Mouse (Mus musculus) kidney, adult 9 months (tissue): Measurements from ENCODE around the gene Nr4a2.

ENCODE experiments used
- DNase-seq: peaks from one replicate; pipeline ENCODE4 v3.0.0; 2022

The Nr4a2 gene

DNA sequence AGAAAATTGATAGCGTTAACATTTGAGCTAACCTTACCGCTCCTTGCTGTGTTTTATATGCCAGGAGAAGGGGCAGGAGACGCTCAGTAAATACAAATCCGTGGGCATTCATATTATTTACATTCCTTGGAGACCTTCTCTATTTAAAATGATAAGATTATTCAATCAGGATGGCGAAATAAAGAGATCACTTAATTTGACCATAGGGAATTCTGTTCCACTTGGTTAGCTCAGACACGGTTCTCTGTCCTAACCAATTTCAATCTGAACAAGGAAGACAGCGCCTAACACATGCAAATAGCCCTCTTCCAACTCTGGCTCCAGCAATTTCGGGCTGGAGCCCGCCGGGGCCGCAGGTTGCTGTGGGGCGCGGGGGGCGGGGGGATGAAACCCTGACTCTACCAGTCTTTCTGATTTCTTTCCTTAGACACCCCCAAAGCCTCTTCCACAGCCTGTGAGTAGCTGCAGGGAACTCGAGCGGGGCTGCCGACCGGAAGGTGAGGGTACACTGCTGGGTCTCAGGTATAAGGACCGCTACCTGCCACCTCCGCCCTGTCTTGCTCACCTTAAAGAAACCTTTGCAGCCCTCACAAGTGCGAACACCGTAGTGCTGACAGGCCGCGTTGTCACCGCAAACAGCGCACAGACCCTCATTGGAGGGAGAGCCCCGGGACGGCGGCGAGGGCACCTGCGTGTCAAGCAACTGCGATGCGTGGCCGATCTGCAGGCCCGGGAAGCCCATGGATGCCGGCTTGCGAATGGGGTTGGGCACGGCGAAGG is 12.6 kb downstream of the Nr4a2 start:
- no peak for DNase-seq

GRCm38 (mm10) chr2:57110401-57110800 is 13.4 kb downstream of the Nr4a2 start:
- no peak for DNase-seq

- no peak for DNase-seq
These were observed 13.9 kb downstream of the Nr4a2 start for GRCm38 (mm10) chr2:57109926-57110325.

DNA sequence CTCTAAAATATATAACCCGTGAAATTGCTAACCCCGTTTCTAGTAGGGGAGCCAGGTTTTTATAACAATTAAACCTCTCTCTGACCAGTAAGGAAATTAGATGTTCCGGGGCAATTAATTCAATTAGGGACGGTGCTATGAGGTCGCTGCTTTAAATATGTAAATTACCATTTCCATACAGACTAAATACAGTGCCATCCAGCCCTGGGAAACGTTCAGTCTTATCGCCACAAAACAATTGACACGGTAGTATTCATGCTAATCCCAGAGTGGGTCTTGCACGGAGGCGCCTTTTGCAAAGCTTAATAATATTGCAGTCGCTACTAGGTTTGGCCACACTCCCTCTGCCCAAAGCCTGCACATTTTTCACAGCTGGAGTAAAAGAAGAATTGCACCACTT is 14.5 kb downstream of the Nr4a2 start:
- no peak for DNase-seq

DNA sequence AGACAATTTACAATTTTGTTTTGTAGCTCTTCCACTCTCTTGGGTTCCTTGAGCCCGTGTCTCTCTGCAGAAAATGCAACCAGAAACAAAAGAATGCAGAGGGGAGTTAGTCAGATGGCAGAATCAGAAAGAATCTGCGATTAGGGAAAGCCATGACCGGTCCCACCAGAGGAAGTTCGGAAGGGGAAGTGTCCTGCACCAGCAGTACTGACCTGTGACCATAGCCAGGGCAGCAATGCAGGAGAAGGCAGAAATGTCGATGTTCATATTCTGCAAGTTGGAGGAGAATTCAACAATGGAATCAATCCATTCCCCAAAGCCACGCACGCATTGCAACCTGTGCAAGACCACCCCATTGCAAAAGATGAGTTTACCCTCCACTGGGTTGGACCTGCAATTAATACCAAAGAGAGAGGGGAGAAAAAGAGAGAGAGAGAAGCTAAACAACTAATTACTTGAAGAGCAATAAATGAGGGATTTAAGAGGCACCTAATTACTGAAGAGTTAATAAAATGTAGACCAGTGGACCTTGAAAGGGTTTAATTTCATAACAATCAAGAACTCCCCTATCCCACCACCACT is 15.4 kb downstream of the Nr4a2 start:
- no peak for DNase-seq

DNA sequence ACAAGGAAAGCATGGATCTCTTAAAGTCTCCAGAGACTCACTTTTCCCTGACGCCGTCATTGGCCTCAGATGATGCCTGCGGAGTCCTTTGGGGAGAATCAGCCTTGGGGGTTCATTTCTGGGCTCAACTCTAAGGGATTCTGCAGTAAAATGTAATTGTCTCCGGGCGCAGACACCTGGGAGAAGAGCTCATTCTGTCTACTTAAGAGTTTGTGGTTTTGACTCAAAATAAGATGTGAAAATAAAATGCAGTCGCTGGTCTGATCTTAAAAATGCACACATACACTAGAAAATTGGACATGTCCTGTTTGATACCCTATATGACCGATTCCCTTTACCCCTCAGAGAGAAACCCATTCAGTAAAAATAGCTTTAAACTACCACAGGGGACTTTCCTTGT is 18.4 kb downstream of the Nr4a2 start:
- DNase-seq, result no peak

DNA sequence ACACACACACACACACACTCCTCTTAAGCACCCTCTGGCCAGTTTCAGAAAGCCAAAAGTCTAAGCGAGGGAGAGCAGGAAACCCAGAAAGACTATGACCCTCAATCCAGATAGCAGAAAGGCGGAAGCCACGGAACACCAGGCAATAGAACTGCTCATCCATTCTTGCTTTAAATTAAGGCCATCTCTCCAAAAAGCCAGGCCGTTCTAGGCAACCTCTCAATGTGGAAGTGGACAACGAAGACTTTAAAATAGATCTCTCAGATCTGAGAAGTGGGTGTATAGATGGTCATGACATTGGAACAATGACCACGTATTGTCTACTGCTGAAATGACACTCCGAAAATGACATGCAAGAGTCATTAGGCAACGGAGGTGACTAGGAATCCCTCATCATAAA is 19.1 kb downstream of the Nr4a2 start:
- no peak for DNase-seq

- DNase-seq, result no peak
These were observed 19.8 kb downstream of the Nr4a2 start for GRCm38 (mm10) chr2:57103845-57104660.

GRCm38 (mm10) chr2:57102856-57103844 is 20.7 kb downstream of the Nr4a2 start:
- no peak for DNase-seq

- DNase-seq, result no peak
These were observed 21.5 kb downstream of the Nr4a2 start for GRCm38 (mm10) chr2:57102091-57102855.

GRCm38 (mm10) chr2:57100241-57100640 is 23.6 kb downstream of the Nr4a2 start:
- DNase-seq, result no peak

GRCm38 (mm10) chr2:57072452-57072851 is 51.4 kb downstream of the Nr4a2 start:
- no peak for DNase-seq

DNA sequence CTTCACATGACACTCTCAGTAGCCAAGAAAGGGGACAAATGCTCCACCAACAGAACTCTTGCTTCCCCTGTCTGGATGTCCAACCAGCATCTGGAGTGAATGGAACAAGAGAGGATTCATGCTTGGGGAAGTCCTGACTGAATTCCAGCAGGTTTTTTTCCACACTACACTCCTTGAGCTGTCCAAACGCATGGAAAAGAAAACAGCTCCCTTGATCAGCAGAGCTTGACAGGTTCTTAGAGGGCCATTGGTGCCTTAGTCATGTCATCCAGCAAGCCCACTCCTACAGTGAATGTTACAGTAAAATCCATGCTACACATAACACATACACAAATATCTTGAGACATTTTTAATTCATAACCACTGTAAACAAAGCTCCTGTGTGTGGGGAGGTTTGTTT is 60.3 kb downstream of the Nr4a2 start:
- no peak for DNase-seq
